Mouse (Mus musculus) frontal cortex, adult 2 months (tissue): ENCODE measurements around the gene Rras2. TPM values are rescaled to one million over a fixed set of nuclear protein-coding genes. Genes with fewer than 3 reads are reported as not detected.

Experiments used
- DNase-seq, 2 experiments: peaks; one replicate each; pipeline ENCODE4 v3.0.0; 2022; ENCODE audit warnings: low spot score in 1 of 2; ENCODE audit errors: extremely low spot score in 1 of 2
- polyA plus RNA-seq: library from polyadenylated mRNA; depleted of rRNA; stranded (reverse); fragments of >200 nt; gene quantifications from 2 replicates; pipeline ENCODE4 v1.2.3, GENCODE M21; 2012

Gene Rras2
- polyA plus RNA-seq, 1 experiment, result 19.6 TPM

GRCm38 (mm10) chr7:114042973-114043928 lies 74.3 kb downstream of the Rras2 start:
- DNase-seq, result no peak

DNA sequence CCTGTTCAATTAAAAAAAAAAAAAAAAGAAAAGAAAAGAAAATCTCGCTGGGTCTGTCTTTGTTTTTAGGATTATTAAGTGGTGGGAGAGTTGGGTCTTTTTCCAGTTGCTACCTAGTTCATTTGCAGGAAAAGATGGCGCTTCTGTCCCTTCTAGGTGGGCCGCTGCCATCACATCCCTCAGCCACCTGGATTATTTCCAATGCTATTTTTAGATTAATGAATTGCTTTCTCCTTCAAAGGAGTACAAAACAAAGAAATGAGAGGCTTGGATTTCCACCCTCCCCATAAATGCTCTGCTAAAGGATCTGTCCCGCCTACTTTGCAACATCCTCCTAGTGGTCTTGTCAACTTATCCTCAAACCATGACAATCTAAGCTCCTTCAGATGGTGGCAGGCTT lies 76.2 kb downstream of the Rras2 start:
- no peak for DNase-seq

- no peak for DNase-seq
Measured at GRCm38 (mm10) chr7:114037237-114037636, 80.3 kb downstream of the Rras2 start.

DNA sequence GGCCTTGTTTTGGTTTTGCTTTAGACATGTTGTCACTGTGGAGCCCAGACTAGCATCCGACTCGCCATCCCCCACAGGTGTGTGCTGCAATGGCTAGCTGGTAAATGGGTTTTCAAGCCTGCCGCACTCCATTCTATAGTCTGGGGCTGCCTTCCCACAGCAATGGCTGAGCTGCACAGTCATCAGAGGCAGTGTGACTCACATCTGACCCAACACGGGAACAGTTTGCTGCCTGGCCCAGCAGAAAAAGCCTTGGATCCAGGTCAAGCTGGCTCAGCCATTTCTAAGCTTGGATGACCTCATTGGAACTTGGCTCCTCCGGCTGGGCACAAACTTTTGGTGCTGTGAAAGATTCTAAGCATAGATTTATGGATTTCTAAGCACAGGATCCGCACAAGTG lies 88.0 kb downstream of the Rras2 start:
- DNase-seq, result peak in 1 of 2 experiments; percentile 54

DNA sequence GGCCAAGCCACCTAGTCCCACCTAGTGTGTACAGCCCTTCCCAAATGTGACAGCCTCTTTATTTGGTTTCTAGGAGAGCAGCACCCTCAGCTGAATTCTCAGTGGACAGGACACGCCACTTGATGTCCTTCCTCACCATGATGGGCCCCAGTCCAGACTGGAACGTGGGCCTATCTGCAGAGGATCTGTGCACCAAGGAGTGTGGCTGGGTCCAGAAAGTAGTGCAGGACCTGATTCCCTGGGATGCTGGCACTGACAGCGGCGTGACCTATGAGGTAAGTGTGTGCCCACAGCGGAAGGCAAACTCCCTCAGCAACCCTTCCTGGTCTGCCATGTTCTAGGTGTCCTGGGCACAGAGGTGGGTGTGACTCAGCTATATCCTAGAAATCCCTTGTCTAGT lies 88.8 kb downstream of the Rras2 start:
- DNase-seq, result no peak

DNA sequence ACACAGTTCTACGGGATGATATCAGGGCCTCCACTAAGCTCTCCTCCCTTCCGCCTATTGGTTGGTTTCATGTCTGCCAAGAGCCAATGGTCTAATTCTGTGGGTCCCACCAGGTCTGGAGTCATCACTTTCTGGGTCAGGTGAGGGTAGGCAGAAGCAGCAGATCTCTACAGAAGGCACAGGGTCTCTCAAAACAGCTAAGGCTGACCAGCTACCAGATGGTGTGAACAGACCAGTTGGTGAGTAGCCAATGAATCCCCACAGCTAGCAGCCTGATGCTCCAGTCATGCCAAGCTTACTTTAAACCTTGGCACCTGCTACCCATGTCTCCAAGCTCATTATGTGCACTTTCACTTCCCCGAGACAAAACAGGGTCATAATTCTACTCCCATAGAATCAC lies 90.2 kb downstream of the Rras2 start:
- DNase-seq, result no peak

DNA sequence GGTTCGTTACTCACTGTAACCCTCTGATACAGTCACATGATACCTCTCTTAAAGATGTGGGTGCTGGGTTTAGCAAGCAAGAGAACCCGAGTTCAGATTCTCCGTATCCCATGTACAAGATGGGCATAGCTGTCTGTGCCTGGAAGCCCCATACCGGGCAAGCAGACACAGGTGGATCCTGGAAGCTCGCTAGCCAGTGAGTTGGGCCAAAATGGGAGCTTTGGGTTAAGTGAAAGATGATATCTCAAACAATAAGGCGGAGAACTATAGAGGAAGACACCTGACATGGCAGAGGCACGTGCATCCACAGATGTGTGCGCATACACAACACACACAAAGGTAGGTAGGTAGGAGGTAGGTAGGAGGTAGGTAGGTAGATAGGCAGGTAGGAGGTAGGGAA lies 90.7 kb downstream of the Rras2 start:
- DNase-seq, result no peak

DNA sequence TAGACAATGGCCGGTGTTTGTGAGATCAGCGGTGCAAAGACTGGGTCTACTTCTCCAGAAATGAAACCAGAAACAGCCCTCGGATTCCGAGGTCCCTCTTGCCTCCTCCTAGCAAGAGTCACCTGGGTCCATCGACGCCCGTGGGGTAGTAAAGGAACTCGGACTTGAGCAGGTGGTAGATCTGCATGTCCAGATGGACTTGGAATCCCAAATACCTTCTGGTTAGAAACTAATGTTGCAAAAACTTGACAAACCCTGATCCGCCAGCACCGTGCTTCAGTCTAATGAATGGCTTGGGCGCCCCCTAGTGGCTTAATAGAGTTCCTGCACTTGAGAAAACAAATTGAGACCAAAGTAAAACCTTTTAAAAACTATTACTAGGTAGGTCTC lies 96.9 kb downstream of the Rras2 start:
- DNase-seq, result peak; percentile 60 to 90

GRCm38 (mm10) chr7:114020057-114020703 lies 97.4 kb downstream of the Rras2 start:
- peak in 1 of 2 experiments; percentile 25 for DNase-seq

DNA sequence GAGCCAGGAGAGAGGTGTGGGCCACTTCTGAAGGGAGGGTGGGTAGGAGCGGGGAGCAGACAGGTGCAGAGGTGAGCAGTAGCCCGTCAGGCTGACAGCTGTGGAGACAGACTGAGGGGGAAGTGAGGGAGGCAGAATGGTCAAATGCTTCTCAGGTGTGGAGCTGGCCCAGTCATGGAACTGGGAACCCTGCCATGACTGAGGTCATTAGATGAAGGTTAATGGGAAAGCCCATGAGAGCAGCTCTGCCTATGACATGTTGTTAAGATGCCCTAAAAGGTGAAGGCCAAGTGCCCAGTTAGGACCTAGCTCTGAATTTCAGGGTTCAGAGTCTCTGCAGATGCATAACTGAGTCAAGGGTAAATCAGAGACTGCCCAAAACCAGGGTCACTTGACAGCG lies 98.7 kb downstream of the Rras2 start:
- DNase-seq, result no peak

- DNase-seq, result no peak
Measured at GRCm38 (mm10) chr7:114016001-114016949, 101.3 kb downstream of the Rras2 start.

GRCm38 (mm10) chr7:114011726-114012443 lies 105.7 kb downstream of the Rras2 start:
- DNase-seq, result no peak

DNA sequence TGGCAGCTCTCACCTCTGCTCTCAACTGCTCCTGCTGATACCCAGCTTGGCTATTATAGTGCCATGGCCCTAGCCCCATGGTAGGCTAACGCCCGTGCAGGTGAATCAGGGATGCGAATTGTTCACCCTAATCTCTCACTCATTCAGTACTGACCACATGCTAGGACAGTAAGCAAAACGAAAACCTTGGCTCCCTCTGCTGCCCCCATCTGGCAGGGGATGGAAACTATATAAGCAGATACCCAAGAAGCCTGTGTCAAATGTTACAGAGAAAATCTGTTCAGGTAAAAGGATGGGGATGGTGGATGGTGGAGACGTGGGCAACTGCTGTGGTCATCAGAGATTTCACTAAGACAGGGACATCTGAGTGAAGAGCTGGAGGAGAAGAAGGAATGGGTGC lies 110.0 kb downstream of the Rras2 start:
- peak in 1 of 2 experiments; percentile 57 for DNase-seq

DNA sequence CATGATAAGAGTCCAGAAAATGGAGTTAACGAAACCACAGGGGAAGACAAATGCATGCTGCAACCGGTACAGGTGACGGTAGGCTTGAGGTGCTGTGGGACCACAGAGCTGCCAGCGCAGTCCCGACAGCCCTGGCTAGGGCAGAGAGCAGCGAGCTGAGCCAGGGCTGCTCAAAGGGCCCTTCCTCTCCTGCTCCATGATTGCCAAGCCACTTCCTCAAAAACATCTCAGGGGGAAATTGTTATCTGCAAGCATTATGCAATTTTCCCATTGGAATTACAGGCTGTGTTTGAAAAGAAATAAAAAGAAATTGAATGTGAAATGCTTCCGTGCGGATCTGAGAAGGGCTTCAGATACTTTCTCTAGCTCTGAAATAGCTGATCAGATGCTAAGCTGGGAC lies 111.1 kb downstream of the Rras2 start:
- DNase-seq, result no peak

DNA sequence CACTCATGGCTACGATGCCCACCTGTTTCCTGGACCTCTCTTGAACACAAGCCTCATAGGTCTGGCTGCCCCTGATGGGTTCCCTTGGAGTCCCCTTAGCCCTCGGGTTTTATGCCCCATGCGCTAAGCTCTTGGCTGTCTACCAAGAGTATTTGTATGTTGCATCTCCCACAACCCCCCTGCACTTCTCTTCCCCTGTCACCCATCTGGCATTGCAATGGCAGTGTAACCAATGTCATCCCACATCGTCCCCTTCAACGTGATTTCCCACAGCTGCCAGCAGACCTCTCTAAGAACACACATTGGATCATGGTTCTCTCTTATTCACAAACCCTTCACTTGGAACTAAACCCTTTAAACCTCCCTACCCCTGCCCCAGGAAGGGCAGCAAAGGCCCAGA lies 112.1 kb downstream of the Rras2 start:
- no peak for DNase-seq

GRCm38 (mm10) chr7:114004171-114004570 lies 113.4 kb downstream of the Rras2 start:
- no peak for DNase-seq

DNA sequence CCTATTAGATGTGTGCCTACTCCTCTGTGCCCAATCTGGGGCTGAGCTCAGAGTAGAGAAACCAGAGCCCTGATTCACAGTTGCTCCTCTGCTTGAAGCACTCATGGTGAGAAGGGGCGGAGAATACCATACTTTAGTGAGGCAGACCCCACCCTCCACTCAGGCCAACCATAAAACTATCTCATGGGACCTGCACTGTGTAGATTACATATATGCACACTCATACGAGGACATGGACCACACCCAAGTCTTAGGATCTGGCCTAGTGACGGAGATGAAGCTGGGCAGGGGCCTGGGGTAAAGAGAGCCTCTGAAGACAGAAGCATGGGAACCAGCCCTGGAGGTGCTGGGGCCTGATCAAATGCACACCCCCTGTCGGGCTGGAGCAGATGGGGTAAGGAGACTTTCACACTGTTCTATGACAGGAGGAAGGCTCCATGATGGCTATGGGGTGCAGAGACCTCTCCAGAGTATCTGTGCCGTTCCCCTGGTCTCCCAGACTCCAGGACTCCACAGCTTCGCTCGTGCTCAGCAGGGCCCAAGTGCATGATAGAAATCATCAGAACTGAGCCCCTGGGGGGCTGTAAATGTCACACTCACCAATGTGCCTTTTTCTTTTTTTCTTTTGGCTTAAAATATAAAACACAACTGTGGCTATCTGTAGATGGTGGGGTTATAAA lies 119.8 kb downstream of the Rras2 start:
- DNase-seq, result no peak
